Mouse (Mus musculus): ENCODE measurements around the gene Fam206a.

Fam206a gene

DNA sequence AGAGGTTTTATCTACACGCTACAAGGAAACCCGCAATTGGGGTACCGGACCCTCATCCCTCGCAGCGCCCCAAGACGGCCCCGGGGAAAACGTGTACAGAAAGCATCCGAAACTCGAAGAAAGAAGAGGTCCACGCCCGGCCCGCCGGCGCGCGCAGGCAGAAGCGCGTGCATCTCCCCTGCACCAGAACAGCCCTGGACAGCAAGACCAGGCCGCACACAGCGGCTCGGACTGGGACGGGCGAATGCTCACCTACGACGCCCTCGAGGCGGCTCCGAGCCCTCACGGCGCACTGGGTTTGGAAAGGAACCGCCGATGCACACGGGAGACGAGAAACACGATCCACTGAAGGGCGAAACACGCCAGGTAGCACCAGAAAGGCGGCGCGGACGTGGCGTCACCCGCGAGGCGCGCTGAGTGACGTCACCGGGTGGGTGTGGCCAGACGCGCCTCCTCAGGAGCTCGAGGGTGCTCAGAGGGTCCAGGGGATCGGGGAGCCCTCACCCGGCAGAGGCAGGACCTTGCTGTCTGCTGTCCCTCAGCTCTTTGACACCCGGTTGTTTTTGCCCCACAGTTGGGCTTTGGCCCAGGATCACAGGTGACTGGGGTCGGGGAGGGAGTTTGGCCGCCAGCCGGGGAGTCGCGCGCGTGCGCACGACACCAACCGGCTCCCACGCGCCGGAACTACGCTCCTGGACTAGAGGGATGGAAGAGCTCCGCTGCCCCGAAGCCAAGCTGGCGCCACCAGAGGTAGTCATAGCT is at the start of gene Fam206a, which contains the start of gene Elp1:
Gene Fam206a (plus strand): TSS at position 439 of the 762 bp plus-strand sequence.
Gene Elp1 (minus strand): TSS at position 425 of the 762 bp plus-strand sequence.
- DNase-seq = peak; percentile 99

DNA sequence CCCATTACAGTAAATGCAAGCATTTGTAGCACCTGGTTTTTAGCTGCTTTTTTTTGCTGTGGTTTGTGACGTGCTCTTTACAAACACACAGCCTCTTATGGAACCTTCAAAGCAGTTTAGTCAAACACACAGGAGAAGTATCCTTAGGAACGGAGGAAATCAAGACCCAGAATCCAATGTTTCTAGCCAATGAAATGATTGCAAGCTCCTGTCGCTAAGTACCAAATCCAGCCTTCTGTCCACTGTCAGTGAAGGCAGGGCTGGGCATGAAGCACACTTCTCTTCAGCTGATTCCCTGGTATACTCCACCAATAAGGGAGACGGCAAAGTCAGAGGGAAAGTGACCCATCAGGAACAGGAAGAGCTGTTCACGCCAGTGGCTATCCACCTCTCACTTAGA is 46.1 kb upstream of the Fam206a start:
- peak; percentile 13 for DNase-seq

DNA sequence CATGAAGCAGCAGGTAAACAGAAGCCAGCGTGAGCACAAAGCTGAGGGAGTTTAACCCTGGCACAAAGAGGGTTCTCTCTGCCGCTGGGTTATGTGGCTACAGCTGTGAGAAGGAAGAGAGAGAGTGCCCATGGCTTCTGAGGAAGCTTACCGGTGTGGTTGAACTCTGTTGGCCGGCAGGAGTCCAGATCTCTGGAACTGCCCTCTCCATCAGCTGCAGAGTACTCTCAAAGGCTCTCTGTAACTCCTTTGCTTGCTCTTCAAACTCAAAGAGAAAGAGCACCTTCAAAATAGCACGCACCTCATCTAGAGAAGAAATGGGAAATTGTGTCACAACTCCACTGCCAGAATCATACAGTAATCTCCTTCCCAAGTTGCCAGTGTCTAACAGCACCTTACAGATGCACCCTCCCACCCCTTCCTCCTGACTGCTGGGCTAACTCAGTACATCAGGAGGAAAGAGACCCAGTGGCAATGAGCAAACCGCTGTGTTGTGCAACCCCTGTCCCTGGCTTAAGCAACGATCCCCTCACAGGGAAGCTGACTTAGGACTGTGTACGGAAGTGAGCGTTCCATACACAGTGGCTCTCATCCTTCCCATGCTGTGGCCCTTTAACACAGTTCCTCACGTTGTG is 45.1 kb upstream of the Fam206a start:
- peak; percentile 91 for DNase-seq

DNA sequence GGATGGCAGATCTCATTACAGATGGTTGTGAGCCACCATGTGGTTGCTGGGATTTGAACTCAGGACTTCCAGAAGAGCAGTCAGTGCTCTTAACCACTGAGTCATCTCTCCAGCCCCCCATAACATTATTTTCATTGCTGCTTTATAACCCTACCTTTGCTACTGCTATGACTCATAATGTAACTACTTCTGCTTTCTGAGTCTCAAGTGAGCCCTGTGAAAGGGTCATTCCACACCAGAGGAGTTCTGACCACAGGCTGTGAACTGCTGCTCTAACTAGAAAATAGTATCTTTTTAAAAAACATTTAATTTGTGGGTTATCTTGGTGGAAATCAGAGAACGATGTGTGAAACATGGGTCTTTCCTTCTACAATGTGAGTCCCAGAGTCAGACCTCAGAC is 44.5 kb upstream of the Fam206a start:
- no peak for DNase-seq

DNA sequence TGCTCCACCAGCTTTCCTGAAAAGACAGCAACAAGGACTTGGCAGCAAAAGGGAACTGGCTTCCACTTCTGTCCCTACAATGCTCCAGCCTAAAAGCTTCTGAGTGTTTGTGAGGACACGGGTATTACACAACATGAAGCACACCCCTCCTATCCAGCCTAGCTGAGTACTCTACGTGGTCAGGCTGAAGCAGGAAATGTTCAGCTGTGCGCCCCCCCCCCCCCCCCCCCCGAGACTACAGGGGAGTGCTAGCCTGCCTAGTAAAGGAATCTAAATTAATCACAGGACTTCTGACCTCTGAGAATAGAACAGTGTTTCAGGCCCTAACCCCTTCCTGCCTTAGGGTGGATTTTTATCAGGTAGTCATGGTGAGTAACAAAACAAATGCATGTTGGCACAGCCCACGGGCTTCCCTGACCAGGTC is 34.3 kb upstream of the Fam206a start:
- DNase-seq = peak; percentile 96

DNA sequence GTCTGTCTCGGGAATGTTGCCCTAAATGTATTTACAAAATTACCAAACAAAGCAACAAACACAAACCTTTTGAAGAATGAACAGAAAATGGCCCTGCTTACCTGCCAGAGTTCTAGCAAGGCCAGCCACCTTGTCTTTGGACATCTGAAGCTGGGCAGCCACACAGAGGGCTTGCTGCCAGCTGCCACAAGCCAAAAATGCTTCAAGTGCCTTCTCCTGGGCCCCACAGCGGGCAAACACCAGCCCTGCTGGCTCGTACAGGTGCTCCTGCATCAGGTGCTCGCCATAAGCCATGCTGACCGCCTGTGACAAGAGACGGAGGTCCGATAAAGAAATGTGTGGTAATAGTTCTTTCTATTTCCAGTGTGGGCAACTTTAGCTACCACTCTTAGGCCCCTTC is 33.2 kb upstream of the Fam206a start:
- DNase-seq = peak; percentile 95

DNA sequence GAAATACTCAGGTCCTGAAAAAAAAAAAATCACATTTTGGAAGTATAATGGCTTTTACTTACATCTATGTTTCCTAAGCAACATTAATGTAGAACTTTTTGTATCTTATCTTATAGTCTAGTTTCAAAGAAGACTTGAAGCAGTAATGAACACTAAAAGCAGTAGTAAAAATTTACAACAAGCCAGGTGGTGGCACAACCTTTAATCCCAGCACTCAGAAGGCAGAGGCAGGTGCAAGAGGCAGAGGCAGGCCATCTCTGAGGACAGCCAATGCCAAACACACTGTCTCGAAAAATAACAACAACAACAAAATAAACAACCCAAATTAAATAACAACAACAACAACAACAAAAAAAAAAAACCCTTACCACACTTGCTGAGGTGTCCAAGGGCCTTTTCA is 31.1 kb upstream of the Fam206a start:
- DNase-seq = no peak

DNA sequence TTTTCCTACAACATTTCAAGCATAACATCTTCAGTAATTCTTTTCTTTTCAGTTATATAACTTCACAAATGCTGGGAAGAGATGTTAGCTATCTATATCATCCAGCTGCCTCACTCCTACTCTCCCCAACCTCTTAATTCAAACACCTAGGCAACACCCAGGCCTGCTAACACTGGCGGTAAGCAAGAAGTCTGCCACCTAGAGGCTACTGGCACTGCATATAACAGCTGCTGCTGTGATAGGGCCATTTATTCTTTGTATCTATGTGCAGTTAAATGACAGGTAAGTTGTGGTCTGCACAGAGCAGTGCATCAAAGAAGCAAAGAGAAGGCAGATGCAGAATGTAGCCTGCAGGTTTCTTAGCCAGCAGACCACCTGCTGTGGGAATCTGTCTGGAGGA is 10.8 kb upstream of the Fam206a start:
- DNase-seq = no peak

DNA sequence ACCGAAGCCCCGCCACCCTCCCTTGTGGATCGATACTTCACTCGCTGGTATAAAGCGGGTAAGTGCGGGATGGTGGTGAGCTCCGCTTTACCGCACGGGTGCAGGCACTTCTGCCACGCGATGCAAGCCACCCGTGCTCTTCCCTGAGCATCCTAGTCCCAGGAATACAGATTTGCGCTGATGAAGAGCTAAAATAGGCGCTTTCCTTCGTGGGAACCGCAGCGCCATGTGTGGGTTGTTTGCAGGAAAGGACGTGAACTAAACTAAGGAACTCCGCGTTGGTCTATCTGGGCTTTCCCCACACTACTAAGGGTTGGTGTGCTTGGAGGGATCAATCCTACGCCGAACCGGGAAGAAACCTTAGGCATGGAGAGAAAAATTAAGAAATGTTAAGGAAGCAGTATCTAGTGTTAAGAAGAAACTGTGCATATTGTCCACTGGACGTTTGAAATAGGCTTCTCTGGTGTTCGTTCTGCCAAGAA is 565 bp downstream of the Fam206a start:
- DNase-seq = no peak

DNA sequence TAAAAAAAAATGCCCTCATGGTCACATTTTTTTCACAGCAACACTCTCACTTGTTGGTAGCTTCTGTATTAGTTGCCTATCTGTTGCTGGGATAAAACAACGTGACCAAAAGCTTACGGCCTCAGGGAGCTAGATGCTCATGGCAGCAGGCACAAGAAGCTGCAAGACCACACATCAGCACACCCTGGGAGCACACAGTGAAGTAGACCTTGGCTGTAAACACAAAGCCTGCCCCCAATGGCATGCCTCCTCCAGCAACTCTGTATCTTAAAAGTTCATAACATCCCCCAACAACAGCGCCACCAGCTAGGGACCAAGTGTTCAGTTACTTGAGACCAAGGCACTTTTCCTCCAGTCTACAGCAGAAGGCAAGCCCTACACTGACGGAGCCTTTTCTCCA is 6.9 kb downstream of the Fam206a start:
- DNase-seq = no peak

DNA sequence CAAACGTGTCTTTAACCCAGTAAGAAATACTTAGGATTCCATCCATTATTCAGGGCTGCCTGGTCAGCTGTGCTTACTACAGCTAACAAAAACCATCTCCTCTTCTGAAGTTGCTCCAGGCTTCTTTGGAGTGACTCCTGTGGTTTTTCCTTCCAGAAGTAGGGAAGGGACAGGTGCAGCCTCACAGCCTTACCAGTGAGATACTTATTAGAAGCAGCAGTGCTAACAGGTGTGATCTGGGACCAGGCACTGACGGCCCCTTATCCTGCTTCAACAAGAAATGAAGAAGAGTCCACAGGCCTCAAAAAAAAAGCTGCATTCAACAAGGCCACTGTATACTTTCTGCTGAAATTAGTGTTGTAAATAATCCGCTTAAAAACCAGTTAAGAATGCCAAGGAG is 9.5 kb downstream of the Fam206a start:
- no peak for DNase-seq

DNA sequence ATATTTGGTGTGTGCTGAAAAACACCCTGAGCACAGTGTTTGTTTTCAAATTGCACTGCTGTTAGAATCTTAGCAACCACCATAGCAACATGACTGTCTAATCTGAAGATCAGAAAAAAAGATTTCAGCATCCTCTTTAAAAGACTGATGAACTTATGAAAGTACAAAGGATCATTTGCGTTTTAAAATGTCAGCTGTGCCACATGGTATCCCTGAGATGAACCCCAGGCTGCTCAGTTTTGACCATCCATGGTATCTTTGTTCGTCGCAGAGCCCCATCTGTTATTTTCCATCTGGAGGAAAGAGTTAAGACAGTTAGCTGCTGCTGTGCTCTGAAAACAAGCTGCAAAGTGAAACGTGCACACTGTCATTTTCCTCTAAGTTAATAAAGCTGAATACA is 10.0 kb downstream of the Fam206a start:
- DNase-seq = no peak

DNA sequence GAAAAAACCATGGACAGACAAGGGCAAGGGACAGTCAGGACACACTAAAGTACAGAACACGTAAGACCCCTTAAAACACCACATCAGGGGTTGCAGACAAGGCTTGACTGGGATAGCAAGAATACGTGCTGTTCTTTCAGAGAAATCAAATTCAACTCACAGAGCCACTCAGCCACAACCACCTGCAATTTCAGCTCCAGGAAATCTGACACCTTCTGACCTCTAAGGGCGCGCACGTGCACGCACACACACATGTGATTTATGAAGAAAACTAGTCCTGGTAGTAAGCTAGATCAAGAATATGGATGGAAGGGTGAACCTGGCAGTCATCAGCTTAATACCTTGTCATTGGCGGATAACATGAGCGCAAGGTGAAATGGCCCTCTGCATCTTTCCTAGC is 13.0 kb downstream of the Fam206a start:
- DNase-seq = no peak

DNA sequence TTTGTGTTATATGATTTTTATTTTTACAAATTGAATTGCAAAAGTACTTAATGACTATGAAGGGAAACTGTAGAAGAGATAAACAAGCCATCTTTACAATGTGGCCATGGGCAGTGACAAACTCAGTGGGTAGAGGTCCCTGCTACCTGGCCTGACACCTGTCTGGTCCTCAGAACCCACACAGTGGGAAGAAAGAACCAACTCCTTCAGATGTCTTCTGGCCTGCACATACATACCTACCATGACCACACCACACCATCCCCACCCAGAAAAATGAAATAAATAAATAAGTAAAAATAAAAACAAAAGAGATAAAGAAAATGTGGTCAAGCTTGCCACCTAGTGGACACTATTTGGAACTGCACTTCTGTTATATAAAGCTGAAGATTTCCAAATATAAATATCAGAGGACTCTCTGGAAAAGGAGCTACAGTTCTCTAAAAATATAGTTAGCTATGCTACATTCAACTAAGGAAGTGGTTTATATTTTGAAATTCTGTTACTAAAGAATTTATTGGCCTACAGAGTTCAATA is 17.9 kb downstream of the Fam206a start:
- no peak for DNase-seq

DNA sequence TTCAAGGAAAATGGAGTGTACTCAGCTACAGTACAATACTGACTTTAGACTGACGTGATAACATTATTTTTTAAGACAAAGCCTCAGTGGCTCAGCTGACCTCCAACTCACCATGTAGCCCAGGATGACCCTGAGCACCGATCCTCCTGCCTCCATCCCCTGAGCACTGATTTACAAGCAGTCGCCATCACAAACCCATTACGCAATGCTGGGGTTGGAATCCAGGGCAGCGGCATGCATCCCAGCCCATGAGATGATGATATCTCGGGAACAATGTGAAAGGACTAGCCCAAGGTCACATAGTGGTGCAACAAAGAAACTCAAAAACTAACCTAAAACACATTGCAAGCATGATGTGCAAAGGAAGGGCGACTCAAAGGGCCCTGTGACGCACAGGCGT is 22.1 kb downstream of the Fam206a start:
- DNase-seq = no peak

DNA sequence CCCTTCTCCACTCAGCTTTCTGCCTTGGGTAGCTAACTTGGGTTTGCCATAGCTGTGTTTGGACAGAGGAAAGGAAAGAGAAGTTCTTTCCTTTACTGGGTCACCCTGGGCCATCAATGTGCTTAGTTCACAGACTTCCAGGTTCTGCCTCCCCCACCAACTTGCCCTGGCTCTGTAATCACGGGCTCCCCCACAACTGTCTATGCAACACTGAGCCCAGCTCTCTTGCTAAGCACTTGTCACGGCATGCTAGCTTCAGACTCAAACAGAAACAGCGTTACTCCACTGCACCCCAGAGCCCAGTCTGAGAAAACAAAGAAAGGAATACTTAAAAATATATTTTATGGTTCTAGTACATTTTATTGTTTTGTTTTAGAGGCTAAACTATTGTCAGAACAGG is 26.8 kb downstream of the Fam206a start:
- DNase-seq = no peak

DNA sequence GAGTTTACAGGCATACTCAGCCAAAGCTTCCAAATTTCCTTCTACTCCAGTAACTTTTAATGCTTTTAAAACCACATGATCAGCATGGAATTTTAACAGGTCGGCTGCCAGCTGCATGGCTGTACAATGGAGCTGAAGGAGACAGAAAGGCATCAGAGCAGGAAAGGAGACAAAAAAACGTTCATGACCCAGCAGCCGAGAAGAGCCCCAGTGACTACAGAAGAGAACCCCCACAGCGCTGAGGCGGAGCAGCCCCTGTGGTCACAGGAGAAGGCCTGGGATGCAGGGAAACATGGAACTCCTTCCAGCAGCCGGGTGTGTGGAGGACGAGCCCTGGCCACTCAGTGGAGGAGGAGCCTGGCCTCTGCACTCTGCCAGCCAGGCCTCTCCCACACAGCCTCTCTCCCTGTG is 27.4 kb downstream of the Fam206a start:
- DNase-seq = peak; percentile 93

DNA sequence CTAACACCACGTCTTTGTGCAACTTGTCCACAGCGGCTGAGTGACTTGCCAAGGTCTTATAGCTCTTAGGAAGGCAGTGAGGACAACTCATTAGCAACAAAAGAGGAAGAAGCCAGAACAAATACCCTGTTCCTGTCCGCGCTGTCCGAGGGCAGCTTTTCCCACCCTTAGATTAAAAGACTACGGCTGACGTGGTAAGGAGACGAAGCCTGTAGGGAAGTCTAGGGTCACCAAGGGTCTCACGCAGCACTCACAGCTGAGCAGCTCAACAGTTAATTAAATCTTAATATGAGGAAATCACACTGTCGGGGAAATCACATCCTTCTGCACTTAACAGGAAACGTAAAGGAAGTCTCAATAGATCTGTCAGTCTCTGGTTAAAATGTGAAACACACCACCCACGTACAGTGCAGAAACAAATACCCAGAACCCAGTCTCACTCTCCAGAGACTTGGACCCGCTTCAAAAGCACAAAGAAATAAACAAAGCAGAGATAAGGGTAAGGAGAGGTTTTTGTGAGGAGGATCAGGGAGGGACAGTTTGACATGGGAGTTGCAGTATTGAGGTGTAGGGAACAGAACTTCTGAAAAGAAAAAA is 29.0 kb downstream of the Fam206a start:
- DNase-seq = no peak

DNA sequence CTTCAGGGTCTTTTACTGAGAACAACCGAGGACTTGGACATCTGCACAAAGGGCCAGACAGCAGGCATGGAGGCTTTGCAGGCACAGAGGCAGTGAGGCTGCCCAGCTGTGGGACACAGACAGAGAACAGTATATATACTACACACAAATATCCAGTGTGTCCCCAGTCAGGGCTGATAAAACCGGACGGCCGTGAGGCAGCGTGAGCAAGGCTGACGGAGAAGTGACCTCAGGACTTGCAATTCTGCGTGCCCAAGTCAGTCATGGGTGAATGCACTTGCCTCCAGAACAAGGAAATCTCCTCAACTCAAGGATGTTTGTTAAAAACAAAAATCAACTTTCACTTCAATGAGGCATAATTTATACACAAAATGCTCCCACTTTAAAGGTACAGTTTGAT is 29.9 kb downstream of the Fam206a start:
- DNase-seq = no peak

DNA sequence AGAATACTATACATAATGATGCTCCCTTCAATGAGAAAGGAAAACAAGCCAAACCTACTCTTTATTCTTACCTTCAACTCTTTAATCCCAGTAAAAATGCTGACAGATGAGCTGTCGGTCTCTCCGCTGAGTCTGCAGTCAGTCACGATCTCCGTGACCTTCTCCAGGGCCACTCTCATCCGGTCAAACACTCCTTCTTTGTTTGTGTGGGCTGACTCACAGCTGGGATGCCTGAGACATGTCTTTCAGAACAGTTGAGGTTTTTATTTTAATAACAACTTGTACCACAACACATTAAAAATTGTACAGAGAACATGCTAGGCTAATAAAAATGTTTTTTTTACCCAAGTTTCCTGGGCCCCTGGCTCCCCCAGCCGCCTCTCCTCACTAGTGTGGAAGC is 35.5 kb downstream of the Fam206a start:
- no peak for DNase-seq

DNA sequence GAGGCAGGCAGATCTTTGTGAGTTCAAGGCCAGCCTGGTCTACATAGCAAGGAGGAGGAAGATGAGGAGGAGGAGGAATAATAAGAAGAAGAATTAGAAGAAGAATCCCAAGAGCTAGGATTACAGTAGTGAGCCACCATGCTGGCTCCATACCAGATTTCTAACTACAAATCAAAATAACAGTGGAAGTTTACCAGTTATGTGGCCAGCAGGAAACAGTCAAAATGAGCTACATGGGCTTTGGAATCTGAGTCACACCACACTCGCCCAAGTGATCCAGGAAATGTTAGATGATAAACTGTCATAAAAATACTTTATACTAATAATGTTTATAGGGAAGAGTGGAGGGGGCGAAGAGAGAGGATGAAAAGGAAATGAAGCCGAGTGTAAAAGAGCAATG is 38.2 kb downstream of the Fam206a start:
- DNase-seq = no peak

DNA sequence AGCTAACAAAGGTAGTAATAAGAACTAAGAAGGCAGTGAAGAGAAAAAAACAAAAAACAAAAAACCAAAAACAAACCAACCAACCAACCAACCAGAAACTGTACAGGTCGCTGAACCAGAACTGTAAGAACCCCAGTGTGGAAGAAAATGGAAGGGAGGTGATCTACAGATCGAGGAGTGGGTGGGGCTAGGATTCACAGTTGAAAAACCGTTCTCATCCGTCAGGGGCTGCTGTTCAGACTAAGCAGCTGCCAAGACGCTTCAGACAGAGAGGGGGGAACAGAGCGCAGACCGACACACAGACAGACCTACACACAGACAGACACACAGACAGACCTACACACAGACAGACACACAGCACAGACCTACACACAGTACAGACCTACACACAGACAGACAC is 40.4 kb downstream of the Fam206a start:
- DNase-seq = no peak

DNA sequence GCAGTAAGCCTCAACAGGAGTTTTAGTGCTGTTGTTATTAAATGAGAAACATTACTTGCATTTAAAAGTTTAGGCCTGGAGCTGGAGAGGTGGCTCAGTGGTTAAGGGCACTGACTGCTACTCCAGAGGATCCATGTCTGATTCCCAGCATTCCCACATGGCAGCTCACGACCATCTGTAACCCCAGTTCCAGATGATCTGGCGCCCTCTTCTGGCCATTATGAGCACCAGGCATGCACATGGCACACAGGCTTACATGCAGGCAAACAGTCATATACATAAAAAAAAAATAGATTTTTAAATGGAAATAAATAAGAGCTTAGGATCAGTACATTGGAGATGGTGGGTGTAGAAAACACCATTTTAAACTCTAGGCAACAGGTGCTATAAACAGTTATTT is 41.8 kb downstream of the Fam206a start:
- no peak for DNase-seq

DNA sequence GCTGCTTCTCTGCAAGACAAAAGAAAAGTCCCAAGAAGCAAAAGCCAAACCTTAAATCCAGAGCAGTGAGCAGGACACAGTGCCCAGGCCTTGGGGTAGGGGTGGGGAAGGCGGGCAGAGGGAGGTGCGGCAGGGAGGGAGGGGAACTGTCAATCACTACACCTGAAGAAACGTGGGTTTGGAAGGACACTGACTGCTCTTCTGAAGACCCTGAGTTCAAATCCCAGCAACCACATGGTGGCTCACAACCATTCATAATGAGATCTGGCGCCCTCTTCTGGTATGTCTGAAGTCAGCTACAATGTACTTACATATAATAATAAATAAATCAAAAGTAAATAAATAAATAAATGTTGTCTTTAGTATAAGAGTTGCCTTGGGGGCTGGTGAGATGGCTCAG is 42.8 kb downstream of the Fam206a start:
- no peak for DNase-seq

All from heart, adult 11 months (tissue).